Mouse (Mus musculus): ENCODE data around the gene Lrp4.

GRCm38 (mm10) chr2:91413811-91414210 lies 43.5 kb upstream of the Lrp4 start:
- no peak for TF ChIP-seq CTCF (IDR thresholded peaks at IDR 0.05; ENCODE audit: insufficient read depth, low read depth, low read length)
- TF ChIP-seq POLR2A (IDR thresholded peaks at IDR 0.05; ENCODE audit: insufficient read depth, low read depth, low read length) = no peak

Measured in olfactory bulb, adult 2 months (tissue).